Mouse (Mus musculus) layer of hippocampus, postnatal 25 days (tissue): ENCODE measurements around the gene Cep112. TPM values are rescaled to one million over a fixed set of nuclear protein-coding genes. Genes with fewer than 3 reads are reported as not detected.
A peak's percentile ranks its signal among the peaks of the same experiment; 100 is the strongest.

Experiments used
- DNase-seq, 2 experiments: peaks; one replicate each; pipeline ENCODE4 v3.0.0; 2022; ENCODE audit warnings: mixed read lengths in 2 of 2, low spot score in 1 of 2; ENCODE audit errors: extremely low spot score in 1 of 2
- total RNA-seq, 2 experiments: library from RNA; stranded (reverse); gene quantifications; 2 replicates each; pipeline ENCODE4 v1.2.3; 2021

The Cep112 gene
- total RNA-seq, 2 experiments from 2014 or later, result 12.5 to 18.1 TPM

DNA sequence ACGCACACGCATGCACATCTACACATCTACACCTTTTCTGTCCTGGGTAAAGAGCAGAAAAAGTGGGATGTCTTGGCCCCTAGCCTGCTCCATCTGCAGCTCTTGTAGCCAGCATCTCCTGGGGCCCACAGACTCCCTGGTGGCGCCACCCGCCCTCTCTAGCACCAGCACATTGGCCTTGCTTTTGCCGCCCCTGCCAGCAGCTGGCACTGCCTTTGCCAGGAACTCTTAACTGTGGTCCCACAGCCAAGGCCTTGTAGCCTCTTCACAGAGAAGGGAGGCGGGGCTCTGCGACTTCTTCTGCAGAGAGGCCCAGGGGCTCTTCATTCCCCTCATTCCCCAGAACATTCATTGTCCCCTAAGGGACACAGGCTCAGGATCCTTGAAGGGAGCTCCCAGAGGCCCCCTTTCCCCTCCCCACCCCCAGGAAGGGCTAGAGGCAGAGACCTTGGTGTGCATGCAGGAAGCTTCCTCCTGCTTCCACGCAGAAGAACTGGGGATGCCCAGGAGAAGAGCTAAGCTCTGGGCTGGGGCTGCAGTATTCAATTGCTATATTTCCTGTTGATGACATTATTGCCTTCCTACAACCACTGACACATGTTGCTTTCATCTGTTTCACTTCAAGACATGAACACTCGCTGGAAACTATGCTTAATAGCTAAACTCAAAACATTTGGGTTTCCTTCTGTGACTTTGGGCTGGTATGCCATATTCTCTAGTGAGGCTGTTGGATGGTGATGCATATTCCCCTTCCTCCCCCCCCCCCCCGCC, 475.9 kb downstream of the Cep112 start:
- DNase-seq, result peak; percentile 18 to 39

- no peak for DNase-seq
Observed at GRCm38 (mm10) chr11:108901670-108902069, 476.7 kb downstream of the Cep112 start.

- no peak for DNase-seq
Observed at GRCm38 (mm10) chr11:108902303-108902702, 477.3 kb downstream of the Cep112 start.

DNA sequence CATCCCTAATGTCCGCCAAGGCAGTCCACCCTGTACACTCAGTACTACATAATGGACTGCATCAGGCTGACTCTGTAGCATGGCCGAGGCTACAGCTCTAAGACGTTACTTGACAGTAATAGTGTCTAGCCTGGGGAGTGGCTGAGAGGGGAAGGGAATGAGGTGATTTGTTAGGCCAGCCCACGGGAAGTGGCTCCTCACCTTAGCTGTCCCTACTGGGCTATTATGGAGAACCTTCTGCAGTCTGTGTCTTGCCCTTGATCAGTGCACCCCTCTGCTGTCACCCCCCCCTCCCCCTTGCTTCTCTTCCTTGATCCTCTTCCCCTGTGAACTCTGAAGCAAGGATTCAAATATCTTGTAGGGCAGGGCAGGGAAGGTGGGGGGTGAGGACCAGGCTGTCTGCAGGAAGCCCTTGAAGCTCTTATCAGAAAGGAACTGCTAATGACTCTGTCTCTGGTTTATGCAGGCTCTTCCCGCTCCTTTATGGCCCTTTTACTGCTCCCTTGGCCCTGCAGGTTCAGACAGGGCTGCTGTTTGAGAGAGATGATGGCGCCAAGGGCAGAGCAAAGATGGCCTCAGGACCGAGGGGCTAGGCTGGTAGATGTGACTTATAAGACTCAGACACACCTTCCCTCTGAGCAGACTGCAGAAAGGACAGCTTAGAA, 481.7 kb downstream of the Cep112 start:
- no peak for DNase-seq

DNA sequence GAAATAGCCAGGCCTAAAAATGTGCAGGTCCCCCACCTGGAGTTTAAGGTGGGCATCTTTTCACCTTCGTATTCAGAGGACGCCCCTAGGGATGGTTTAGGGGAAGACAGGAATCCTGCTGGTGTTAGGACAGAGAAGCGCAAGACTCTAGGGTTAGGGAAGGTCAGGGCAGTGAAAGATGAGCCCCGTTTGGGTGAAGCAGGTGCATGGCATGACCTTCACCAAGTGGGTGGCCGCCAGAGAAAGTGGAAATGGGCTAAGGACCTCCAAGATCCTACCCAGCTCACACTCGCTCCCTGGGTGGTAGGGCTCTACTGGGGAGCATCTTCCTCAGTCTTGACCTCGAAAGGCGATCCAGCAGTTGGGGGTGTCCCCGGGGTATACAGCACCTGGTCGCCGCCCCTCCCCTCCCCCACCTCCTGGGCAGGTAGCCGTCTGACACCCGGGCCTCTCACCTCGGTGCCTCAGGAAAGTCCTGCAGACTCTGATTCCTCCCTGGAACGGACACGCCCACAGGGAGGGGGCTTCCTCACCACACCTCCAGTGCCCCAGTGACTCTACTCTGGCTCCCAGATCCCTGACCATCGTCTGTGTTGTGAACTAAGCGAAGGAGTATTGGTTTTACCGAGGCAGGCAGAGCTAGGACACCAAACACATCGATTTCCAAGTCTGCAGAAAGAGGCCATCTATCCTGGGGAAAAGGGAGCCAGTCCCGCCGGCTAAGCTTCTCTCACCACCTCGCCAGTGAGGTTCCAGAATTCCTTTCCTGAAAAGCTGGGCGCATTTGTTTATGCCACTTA, 484.6 kb downstream of the Cep112 start:
- DNase-seq, result no peak

Other genes with a start within 250 kb of the Cep112 start
- 1 to 10 TPM; 1.2 to 1.5 TPM for gene Apoh, start 81.8 kb upstream of the Cep112 start, total RNA-seq
- gene Prkca, start 81.3 kb upstream of the Cep112 start, total RNA-seq, result 100 to 1,000 TPM; 211 to 215 TPM